Mouse (Mus musculus): ENCODE results near the gene Pnkp. TPM values are rescaled to one million over a fixed set of nuclear protein-coding genes. Genes with fewer than 3 reads are reported as not detected.

Pnkp gene
- polyA plus RNA-seq, 1 experiment from 2014 or later: 26.5 TPM

GRCm38 (mm10) chr7:44864595-44865542 lies 7.9 kb downstream of the Pnkp start:
- no peak for ATAC-seq (ENCODE audit: low FRiP score)
- H3K4me2 ChIP-seq (replicated peaks): 0 out of 2 replicates have a peak overlapping the region, but pooled peaks have one; percentile 89
- H3K36me3 ChIP-seq (replicated peaks; ENCODE audit: control insufficient read depth, insufficient read depth): peaks cover 61% of the 10 kb centered on the region
- no peak overlapping the region for H3K9ac ChIP-seq
- no peaks in the 10 kb centered on the region for H3K9me3 ChIP-seq (ENCODE audit: control insufficient read depth, low read length)
- no peak for DNase-seq (ENCODE audit: low spot score)
- H3K27ac ChIP-seq: no peak overlapping the region
- 82% methylated on average over 24 of the region's 24 CpGs for WGBS
- H3K4me1 ChIP-seq (replicated peaks; ENCODE audit: control insufficient read depth, insufficient read depth, low read length): peaks cover 30% of the 10 kb centered on the region
- H3K27me3 ChIP-seq (ENCODE audit: control insufficient read depth, insufficient read depth, low read length): no peaks in the 10 kb centered on the region
- H3K4me3 ChIP-seq (replicated peaks; ENCODE audit: low read length): no peak overlapping the region

GRCm38 (mm10) chr7:44866276-44867009 lies 9.5 kb downstream of the Pnkp start:
- 61% methylated on average over 15 of the region's 15 CpGs for WGBS
- ATAC-seq (ENCODE audit: low FRiP score): no peak
- H3K4me3 ChIP-seq (replicated peaks; ENCODE audit: low read length): peak overlapping the region; percentile 96; the same call in 1 of the 2 replicates
- H3K27ac ChIP-seq: 0 out of 2 replicates have a peak overlapping the region, but pooled peaks have one; percentile 11
- H3K27me3 ChIP-seq (ENCODE audit: control insufficient read depth, insufficient read depth, low read length): no peaks in the 10 kb centered on the region
- peak overlapping the region; percentile 44 for H3K9ac ChIP-seq
- H3K4me1 ChIP-seq (replicated peaks; ENCODE audit: control insufficient read depth, insufficient read depth, low read length): peaks cover 37% of the 10 kb centered on the region
- DNase-seq (ENCODE audit: low spot score): peak; percentile 54
- H3K36me3 ChIP-seq (replicated peaks; ENCODE audit: control insufficient read depth, insufficient read depth): peaks cover 55% of the 10 kb centered on the region
- H3K4me2 ChIP-seq (replicated peaks): peak overlapping the region; percentile 89
- H3K9me3 ChIP-seq (ENCODE audit: control insufficient read depth, low read length): no peaks in the 10 kb centered on the region

DNA sequence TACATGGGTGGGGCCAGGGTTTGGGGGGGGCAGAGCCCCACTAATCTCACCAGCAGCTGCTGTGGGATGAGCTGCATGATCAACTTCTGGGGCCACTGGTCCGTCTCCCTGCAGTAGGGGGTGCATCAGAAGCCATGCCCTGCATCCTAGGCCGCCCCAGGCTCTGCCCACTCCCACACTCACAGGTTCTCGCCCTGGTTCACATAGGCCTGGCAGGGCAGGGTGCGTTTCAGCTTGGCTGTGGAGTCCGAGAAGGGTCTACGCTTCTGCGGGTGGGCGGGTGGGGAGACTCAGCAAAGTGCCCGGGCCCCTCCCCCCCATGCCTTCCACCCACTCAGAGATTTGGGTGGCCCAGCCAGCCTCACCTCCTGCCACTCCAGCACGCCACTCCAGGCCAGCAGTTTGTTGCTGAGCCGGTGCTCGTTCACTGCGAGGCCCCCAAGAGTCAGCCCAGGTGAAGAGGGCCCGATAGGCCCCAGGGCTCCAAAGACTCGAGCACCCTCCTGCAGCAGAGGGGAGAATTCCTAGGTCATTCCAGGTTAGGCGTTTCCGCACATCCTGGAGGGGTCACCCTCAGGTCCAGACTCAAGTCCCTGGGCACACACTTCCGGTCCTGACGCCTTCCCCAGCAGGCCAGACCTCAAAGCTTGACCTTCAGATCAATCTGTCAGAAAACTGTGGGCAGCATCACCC lies 10.2 kb downstream of the Pnkp start:
- WGBS: 67% methylated on average over 18 of the region's 19 CpGs
- ATAC-seq (ENCODE audit: low FRiP score): no peak

DNA sequence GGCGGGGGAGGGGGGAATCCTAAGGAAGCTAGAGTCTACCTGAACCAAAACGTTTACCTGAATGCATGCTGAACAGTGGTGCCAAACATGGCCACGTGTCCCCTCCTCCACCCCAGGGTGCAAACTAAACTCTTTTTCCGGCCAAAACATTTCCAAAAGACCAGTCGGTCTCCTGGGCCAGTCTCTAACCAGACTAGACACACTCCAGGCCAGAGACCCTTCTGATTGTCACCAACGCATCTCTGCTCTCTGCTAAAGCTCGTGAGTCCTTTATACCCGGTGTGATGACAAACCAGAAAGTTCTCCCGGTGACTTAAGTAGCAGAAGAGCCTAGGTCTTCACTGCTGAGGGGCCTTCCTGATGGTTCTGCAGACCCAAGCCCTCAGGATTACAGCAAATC lies 10.9 kb downstream of the Pnkp start:
- no peak overlapping the region for H3K27ac ChIP-seq
- ATAC-seq (ENCODE audit: low FRiP score): no peak
- peaks cover 37% of the 10 kb centered on the region for H3K4me1 ChIP-seq (replicated peaks; ENCODE audit: control insufficient read depth, insufficient read depth, low read length)

More for the DNA sequence above, 10.2 kb downstream of the Pnkp start:
- Histone ChIP-seq H3K36me3 (replicated peaks; ENCODE audit: control insufficient read depth, insufficient read depth) (peaks cover 48% of the 10 kb centered on the region), H3K27me3 (ENCODE audit: control insufficient read depth, insufficient read depth, low read length) (no peaks in the 10 kb centered on the region), H3K4me2 (replicated peaks) (peak overlapping the region; percentile 89), H3K4me1 (replicated peaks; ENCODE audit: control insufficient read depth, insufficient read depth, low read length) (peaks cover 37% of the 10 kb centered on the region), H3K9ac (peak overlapping the region; percentile 100), H3K9me3 (ENCODE audit: control insufficient read depth, low read length) (no peaks in the 10 kb centered on the region), H3K4me3 (replicated peaks; ENCODE audit: low read length) (peak overlapping the region; percentile 96), H3K27ac (no peak overlapping the region)
- DNase-seq (ENCODE audit: low spot score): no peak

DNA sequence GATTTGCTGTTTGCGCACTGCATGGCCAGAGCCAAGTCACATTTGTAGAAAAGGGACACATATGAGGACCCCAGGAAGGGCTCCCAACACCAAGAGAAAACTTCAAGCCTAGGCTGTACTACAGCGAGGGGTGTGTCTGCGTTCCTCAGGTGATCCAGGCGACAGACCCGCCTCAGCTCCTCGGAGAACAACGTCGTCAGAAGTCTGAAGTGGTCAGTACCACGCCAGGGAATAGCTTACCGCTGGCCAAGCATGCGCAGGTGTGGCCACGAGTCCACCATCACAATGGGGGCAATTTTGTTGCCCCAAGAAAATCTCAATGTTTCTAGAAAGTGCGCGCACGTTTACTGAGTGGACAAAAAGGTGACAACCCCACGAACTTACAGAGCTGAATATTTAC lies 11.5 kb downstream of the Pnkp start:
- peaks cover 37% of the 10 kb centered on the region for H3K4me1 ChIP-seq (replicated peaks; ENCODE audit: control insufficient read depth, insufficient read depth, low read length)
- no peaks in the 10 kb centered on the region for H3K27me3 ChIP-seq (ENCODE audit: control insufficient read depth, insufficient read depth, low read length)
- H3K4me3 ChIP-seq (replicated peaks; ENCODE audit: low read length): peak overlapping the region; percentile 96
- no peaks in the 10 kb centered on the region for H3K9me3 ChIP-seq (ENCODE audit: control insufficient read depth, low read length)
- H3K9ac ChIP-seq: peak overlapping the region; percentile 100
- peak overlapping the region; percentile 100 for H3K27ac ChIP-seq
- peaks cover 35% of the 10 kb centered on the region for H3K36me3 ChIP-seq (replicated peaks; ENCODE audit: control insufficient read depth, insufficient read depth)
- ATAC-seq (ENCODE audit: low FRiP score) (no peak), DNase-seq (ENCODE audit: low spot score) (no peak)
- H3K4me2 ChIP-seq (replicated peaks): peak overlapping the region; percentile 89
- WGBS: 6% methylated on average over 16 of the region's 16 CpGs

More for the DNA sequence above, 10.9 kb downstream of the Pnkp start:
- Histone ChIP-seq H3K9me3 (ENCODE audit: control insufficient read depth, low read length) (no peaks in the 10 kb centered on the region), H3K27me3 (ENCODE audit: control insufficient read depth, insufficient read depth, low read length) (no peaks in the 10 kb centered on the region), H3K4me2 (replicated peaks) (peak overlapping the region; percentile 89), H3K36me3 (replicated peaks; ENCODE audit: control insufficient read depth, insufficient read depth) (peaks cover 42% of the 10 kb centered on the region), H3K9ac (peak overlapping the region; percentile 100), H3K4me3 (replicated peaks; ENCODE audit: low read length) (peak overlapping the region; percentile 96)
- DNase-seq (ENCODE audit: low spot score): no peak
- WGBS: 54% methylated on average over 9 of the region's 9 CpGs

- DNase-seq (ENCODE audit: low spot score) (peak; percentile 56), ATAC-seq (ENCODE audit: low FRiP score) (peak; percentile 9; the same call in 1 of the 2 replicates)
- under 1% methylated on average over 94 of the region's 108 CpGs for WGBS
- Histone ChIP-seq H3K27ac (peak overlapping the region; percentile 100), H3K9ac (peak overlapping the region; percentile 100), H3K4me3 (replicated peaks; ENCODE audit: low read length) (peak overlapping the region; percentile 96), H3K9me3 (ENCODE audit: control insufficient read depth, low read length) (no peaks in the 10 kb centered on the region), H3K27me3 (ENCODE audit: control insufficient read depth, insufficient read depth, low read length) (no peaks in the 10 kb centered on the region), H3K4me2 (replicated peaks) (peak overlapping the region; percentile 89), H3K4me1 (replicated peaks; ENCODE audit: control insufficient read depth, insufficient read depth, low read length) (peaks cover 37% of the 10 kb centered on the region), H3K36me3 (replicated peaks; ENCODE audit: control insufficient read depth, insufficient read depth) (peaks cover 29% of the 10 kb centered on the region)
These were observed 12.2 kb downstream of the Pnkp start for GRCm38 (mm10) chr7:44868919-44869696.

GRCm38 (mm10) chr7:44869697-44870528 lies 13.0 kb downstream of the Pnkp start, which contains the start of gene Ptov1:
Ptov1 (minus strand) TSS chr7:44869788.
- ATAC-seq (ENCODE audit: low FRiP score) (peak; percentile 95), DNase-seq (ENCODE audit: low spot score) (peak; percentile 92)
- peak within 1 kb of the TSS; percentile 96 for H3K4me3 ChIP-seq (replicated peaks; ENCODE audit: low read length)
- H3K4me1 ChIP-seq (replicated peaks; ENCODE audit: control insufficient read depth, insufficient read depth, low read length): peaks cover 37% of the 10 kb centered on the region
- H3K27ac ChIP-seq: peak within 1 kb of the TSS; percentile 100
- peak within 1 kb of the TSS; percentile 89 for H3K4me2 ChIP-seq (replicated peaks)
- H3K27me3 ChIP-seq (ENCODE audit: control insufficient read depth, insufficient read depth, low read length): no peaks in the 10 kb centered on the region
- H3K36me3 ChIP-seq (replicated peaks; ENCODE audit: control insufficient read depth, insufficient read depth): peaks cover 21% of the 10 kb centered on the region
- no peaks in the 10 kb centered on the region for H3K9me3 ChIP-seq (ENCODE audit: control insufficient read depth, low read length)
- H3K9ac ChIP-seq: peak within 1 kb of the TSS; percentile 100
- WGBS: 10% methylated on average over 29 of the region's 29 CpGs

DNA sequence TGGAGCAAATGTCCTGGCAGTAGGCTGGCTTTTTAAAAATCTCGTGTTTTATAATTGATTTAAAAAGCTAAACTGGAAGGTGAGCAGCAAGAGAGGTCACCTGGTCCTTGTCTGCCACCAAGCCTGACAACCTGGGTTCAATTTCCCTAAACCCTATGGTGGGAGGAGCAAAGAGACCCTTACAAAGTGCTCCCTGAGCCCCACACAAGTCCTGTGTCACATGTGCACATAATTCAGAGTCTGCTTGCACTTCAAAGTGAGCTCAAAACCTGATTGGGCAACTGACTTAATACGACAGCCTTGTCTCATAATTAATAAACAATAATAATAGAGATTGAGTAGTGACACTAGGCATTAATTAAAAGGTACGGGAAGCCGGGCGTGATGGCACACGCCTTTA lies 13.7 kb downstream of the Pnkp start:
- no peaks in the 10 kb centered on the region for H3K27me3 ChIP-seq (ENCODE audit: control insufficient read depth, insufficient read depth, low read length)
- H3K27ac ChIP-seq: peak overlapping the region; percentile 100
- H3K9me3 ChIP-seq (ENCODE audit: control insufficient read depth, low read length): no peaks in the 10 kb centered on the region
- peak overlapping the region; percentile 96; the same call in 1 of the 2 replicates for H3K4me3 ChIP-seq (replicated peaks; ENCODE audit: low read length)
- H3K4me2 ChIP-seq (replicated peaks): peak overlapping the region; percentile 89
- no peak for DNase-seq (ENCODE audit: low spot score)
- 79% methylated on average over 6 of the region's 6 CpGs for WGBS
- ATAC-seq (ENCODE audit: low FRiP score): no peak
- peak overlapping the region; percentile 100 for H3K9ac ChIP-seq
- H3K36me3 ChIP-seq (replicated peaks; ENCODE audit: control insufficient read depth, insufficient read depth): peaks cover 14% of the 10 kb centered on the region
- peaks cover 35% of the 10 kb centered on the region for H3K4me1 ChIP-seq (replicated peaks; ENCODE audit: control insufficient read depth, insufficient read depth, low read length)

All from hindbrain, embryonic 14.5 days (tissue).